Mouse (Mus musculus) lung, postnatal 14 days (tissue): ENCODE measurements at regions not wholly inside any gene's neighbourhood (a gene's known extent, or its start where the extent isn't known, plus 50 kb on each side); places are given as distances from the start of the nearest gene placed in this dataset.

Experiments
- DNase-seq: peaks from one replicate; pipeline ENCODE4 v3.0.0; 2021

DNA sequence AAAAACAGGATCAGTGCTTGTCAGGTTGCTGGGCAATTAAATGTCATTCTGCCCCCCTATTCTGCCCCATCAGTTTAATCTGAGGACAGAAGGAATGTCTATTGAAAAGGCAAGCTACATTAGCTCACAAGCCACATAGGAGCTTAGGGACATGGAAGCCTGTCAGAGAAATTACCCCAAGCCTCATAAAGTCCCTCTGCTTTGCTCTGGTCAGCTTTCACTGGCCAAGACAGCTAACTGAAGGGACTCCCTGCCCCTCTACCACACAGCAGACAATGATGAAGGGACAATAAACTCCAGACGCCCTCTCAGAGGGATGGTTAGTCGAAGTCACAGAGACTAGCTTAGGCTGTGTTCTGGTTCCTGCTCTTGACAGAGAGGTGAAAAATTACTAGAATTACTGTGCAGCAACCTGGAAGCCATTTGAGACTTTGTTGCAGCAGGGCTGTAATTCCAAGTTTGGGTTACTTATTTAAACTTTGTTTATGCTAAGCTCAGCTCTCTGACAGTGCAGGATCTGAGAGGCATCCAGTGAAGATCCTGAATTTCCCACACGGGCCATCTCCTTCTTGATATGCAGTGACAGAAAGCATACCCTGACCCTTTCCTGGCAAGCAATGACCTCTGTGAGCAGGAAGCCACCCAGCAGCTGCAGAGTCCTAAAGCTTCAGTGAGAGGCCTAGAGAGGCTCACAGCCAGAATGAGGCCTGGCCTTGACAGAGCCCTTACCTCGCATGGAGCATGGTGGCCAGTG is 95.2 kb upstream of the Tmtc1 start:
- no peak for DNase-seq

DNA sequence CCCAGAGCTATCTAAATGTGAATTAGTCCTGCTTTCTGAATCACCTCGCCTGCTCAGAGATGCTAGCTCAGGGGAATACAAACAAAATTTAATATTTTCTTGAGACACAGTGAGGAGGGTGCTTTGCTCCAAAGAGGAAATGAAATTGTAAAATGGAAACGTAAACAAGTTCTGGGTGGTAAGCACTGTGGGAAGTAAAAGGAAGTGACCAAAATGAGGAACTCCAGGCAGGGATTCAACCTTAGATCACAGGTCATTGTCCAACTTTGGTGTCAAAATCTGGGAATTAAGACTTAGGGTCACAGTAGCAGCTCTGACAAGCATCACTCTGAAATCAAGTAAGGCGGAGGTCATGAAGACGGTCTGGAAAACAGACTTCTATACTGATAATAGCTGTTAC is 90.2 kb upstream of the Tmtc1 start:
- no peak for DNase-seq

DNA sequence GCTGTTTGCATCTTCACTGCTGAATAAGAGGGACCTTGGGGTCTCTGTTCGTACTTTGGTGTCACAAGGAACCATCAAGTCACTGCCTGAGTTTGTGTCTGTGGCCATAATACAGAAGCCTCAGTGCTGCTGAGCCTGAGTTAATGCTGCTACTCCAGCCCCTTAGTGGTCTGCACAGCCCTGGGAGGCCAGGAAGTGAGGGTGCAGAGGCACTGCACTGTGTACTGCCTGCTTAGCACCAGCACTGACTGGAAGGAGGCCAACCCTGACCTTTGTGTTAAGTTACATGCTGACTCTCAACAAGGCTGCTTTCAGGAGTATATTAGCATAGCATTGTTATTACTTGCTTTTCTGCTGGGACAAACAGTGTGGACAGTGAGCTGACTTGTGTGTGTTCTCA is 86.9 kb upstream of the Tmtc1 start:
- no peak for DNase-seq

DNA sequence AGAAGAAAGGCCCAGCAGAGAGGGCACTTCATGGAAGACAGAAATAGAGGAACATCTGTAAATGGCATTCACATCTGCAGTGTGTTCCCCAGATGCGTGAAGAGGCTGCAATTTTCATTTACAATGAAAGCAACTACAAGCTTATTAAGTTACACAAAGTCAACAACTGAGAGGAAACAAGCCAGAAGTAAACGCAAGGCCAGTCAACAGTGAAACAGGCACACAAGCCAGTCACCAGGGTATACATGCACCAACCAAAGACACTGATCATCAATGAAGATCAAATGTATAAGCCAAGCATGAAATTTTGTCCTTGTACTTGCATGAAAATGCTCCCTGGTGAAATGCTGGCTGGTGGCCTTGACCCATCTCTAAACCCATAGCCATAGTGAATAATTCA is 84.4 kb upstream of the Tmtc1 start:
- no peak for DNase-seq

DNA sequence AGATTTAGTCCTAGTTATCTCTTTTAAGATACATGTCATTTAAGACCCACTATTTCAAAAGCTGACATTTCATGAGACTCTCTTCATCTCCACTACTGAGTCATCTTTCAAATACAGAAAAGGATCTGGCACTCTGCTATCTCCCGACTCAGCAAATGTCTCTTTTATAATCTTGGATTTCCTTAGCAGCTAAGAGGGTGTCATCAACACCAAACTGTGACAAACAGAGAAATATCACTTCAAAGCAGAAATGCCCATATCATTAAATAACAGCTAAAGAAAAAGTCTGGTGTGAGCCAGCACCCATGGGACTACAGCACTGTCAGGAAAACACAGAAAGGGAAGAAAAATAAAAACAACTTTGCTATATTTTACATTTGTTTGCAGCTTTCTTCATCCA is 78.7 kb upstream of the Tmtc1 start:
- DNase-seq: no peak

DNA sequence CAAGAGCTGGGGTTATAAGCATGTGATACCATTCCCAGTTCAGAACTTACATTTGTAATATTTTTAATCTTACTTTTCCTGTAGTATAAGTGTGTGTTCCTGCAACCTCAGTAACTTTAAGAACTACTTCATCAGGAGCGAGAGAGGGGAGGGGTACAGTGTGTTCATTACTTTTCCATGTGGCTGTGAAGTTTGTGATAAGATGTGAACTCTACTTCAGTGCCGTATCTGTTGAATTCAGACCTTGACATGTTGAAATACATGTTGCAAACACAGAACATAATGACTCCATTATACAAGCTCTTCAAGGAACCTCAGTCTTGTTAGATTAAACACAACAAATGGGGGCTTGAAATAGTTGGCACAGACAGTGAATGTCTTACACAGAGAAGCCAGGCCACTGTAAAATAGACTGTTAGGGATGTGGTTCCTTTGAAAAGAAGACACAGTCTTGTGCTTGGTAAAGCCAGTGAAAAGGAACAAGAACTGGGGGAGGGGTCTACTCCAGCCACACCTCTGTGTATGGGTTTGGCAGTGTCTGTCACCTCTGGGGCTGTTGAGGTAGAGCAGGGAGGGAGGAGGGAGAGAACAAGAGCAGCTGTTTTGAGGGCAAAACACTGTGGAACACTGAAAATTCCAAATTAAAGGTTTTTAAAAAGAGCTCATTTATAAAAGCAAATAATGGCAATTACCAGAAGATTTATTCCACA is 73.5 kb upstream of the Tmtc1 start:
- DNase-seq: no peak

DNA sequence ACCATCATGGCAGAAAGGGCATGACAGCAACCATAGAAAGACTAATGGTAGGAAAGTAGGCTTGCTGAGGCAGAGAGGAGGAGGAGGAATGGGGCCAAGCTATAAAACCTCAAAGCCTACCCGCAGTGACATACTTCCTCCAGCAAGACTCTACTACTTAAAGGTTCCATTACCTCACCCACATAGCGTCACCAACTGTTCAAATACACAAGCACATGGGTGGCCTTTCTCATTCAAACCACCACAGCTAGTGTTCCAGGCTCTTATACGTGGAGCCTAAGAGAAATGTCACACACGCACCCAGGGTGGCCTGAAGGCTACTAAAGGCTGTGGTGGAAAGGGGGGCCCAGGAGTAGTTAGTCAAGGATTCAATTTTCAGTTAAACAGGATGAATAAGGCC is 72.5 kb upstream of the Tmtc1 start:
- DNase-seq: no peak

DNA sequence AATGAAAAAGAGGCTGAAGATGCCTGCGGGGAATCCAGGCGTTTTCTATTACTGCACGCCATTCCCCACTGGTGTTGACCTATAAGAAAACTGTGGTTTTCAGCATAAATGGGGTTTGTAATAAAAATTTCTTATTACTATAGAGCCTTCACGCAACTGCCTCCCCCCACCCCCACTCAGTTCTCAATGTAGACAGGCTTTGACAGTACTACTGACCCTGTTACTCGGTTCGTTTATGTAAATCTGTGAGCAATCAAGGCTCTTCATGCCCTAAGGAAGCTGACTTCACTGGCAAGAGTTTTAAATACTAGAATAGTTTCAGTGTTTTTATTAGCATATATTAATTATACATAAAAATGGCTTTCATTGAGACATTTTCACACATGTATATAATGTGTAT is 70.9 kb upstream of the Tmtc1 start:
- DNase-seq: no peak

DNA sequence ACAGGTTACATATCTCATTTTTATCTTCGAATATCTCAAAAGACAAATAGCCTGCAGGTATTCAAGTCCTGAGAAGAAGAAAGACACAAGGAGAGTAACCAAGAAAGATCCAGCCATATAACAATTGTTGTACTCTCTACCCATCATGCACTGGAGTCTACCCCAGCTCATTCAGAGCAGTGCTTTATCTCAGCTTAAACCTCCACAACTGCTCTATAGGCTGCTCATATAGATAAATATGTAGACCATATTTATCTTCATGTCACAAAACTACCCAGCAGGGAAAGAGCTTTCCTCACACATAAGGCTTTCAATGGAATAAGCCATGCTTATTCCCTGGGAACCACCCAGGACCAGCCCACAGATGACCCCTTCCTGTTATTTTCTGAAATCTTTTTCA is 70.5 kb upstream of the Tmtc1 start:
- DNase-seq: no peak

DNA sequence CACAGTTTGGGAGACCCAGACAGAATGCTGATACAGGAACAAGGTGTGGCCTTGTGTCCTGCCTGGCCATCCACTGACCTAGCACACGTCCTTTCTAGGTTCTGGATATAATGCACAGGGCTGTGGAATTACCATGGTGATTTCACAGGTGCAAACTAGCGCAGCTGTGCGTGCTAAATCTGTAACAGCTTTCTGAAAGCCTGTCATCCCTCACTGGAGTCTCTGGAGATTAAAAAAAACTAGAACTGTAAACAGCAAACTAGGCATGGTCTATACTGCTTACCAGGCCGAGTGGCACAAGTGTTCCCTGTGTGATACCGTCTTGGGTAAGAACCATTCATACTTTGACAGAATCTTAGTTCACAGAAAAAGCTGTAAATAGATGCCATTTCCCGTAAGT is 69.9 kb upstream of the Tmtc1 start:
- no peak for DNase-seq

DNA sequence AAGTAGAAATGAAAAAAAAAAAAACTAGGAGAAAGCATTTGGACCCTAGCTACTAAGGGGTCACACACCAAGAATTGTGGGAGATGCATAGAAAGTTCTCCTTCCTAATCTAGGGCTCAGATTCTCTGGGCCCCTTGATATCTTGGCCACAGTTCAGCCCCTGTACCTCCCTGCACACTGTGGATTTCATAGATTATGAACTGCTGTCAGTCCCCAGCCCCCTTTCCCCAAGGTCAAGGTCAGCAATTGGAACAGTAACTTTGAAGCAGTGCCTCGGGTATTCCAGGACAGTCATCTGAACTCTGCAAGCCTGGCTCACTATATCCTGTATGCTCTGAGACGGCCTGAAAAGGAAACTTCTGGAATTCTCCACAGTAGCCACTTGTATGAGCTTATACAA is 68.9 kb upstream of the Tmtc1 start:
- no peak for DNase-seq

DNA sequence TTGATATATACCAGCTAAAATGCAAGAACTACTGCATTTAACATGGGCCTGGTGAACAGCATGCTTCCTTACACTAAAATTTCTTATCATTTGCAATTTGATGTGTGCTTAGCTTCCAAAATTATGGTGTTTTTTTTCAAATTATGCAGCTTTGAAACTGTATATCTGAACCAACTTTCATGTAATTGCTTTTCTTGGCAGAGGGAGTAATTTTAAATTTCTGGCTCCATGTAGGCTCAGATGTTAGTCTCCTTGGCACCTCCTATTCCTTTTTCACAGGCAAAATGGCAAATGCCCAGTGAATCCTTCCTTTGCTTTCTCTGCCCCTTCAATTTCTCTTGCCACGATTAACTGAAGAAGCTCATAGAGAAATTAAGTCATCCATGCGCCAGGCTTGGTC is 61.1 kb upstream of the Tmtc1 start:
- DNase-seq: no peak

DNA sequence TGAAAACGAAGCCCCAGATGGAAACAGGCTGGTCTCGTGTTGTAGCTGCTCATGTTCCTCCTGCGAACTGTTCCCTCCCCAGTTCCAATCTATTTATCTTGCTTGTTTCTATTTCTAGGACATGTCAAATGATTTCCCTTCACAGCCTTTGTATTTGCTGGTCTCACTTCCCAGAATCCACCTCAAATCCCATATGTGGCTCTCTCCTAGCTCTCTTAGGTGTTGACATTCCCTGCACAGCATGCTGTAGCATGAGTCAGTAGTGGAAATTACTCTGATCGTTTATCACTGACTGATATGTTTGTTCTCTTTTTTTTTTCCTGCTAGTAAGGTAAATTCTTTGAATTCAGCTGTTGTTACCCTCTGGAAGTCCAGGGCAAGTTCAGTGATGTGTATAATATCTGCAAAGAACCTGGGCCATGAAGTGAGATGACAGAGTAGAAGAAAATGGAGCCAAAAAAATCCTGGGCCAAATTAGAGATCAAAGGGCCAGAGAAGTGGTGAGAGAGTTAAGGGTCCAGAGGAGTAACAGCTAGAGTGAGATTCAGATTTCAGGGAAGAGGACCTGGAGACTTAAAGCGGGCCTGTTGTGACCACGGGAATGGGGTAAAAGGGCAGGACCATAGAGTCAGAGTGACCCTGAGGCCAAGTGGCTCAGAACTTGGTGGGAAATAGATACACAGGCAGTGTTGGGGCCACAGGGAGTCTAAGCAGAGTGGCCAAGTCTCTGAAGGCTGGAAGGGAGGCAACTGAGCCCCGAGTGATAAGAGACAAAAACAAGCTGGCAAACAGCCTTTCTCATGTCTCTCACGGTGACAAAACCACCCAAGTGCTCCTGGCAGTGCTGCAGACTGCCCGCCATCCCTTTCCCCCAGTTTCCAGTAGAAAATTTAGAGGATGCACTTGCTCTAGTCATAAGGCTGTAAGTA is 56.3 kb upstream of the Tmtc1 start:
- DNase-seq: no peak
